Mouse (Mus musculus) c-Kit-positive CD71-negative TER-119-negative erythroid progenitor cells, embryonic 14.5 days (primary cell): ENCODE results near the gene Zkscan17.
A peak's percentile ranks its signal among the peaks of the same experiment; 100 is the strongest.

Experiments used
- DNase-seq: peaks from one replicate; pipeline ENCODE4 v3.0.0-alpha.2; 2013; ENCODE audit warnings: low read depth

The Zkscan17 gene

DNA sequence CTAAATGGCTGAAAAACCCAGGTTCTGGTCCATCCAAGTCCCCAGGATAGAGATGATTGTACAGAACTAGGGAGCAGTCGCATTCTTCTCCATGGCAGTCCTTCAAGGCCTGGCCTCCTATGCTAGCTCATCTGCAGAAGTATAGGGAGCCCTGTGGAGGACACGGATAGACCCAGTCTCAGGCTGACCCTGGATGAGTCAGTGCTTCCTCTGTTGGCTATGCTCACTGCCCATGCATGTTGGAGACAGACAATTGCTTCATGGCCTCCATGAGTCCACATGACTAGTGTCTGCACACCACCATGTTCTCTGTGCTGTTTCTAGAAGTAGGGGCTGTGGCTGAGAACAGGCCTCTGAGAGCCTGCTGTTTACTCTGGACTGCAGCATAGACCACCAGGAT is 70.2 kb downstream of the Zkscan17 start:
- DNase-seq, result no peak

DNA sequence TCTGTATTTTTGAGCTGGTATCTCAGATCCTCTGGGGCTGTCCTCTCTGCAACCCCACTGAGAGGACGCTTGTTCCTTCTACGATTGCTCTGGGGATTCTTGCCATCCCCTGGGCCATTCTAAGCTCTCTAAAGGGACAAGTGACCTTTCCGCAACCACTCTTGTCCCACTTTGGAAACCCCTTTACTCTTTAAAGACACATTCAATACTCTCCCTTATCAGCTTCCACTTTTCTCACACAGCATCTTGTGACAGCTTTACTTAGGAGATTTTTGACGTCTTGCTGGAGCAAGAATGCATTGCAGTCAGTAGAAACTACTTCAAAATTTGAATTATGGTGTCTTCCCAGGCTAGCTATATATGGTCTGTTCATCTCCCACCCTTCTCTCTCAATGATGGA is 75.5 kb downstream of the Zkscan17 start, which contains the start of gene Snap47:
Gene Snap47, minus strand, starts transcription at position 101 of the 400 bp plus-strand sequence.
- DNase-seq, result no peak

GRCm38 (mm10) chr11:59450230-59450771 is 76.2 kb downstream of the Zkscan17 start:
- no peak for DNase-seq

- DNase-seq, result peak; percentile 64
Observed at GRCm38 (mm10) chr11:59449741-59450229, 76.8 kb downstream of the Zkscan17 start, which contains the start of gene Jmjd4. Gene Jmjd4 (plus strand): TSS chr11:59450045.

DNA sequence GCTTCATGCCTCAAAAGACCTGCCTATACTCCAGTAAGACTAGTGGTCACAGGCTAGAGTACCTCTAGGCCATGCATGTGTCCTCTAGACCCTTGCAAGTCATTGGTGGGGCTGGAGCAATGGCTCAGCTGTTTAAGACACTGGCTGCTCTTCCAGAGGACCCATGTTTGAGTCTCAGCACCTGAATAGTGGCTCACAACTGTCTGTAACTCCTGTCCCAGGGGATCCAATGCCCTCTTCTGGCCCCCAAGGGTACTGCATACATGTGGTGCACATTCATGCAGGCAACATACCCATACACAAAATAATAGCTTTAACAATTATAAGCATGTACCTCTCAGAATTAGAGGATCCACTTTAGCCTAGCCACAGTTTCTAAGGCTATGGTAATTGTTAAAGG is 83.4 kb downstream of the Zkscan17 start:
- DNase-seq, result no peak

- DNase-seq, result no peak
Observed at GRCm38 (mm10) chr11:59437954-59438353, 88.6 kb downstream of the Zkscan17 start.
